Mouse (Mus musculus) intestine, embryonic 15.5 days (tissue): ENCODE data around the gene Gm14440. TPM values are rescaled to one million over a fixed set of nuclear protein-coding genes. Genes with fewer than 3 reads are reported as not detected.
"Not testable (repeated sequence)": the region's sequence is repeated elsewhere in the genome, so short reads cannot be mapped to it uniquely, and the experiment has no call there.

ENCODE experiments used
- ATAC-seq: fragments of 200-750 bp; cut with Nextera tagmentation; 2 replicates; pipeline ENCODE4 v1.8.0; 2017; ENCODE audit warnings: moderate TSS enrichment, moderate library complexity
- H3K27ac ChIP-seq: fragments of 300-500 bp; sonication (generic); 2 replicates; pipeline ENCODE4 v1.5.1; 2015; ENCODE audit warnings: mild to moderate bottlenecking, inconsistent platforms
- H3K27me3 ChIP-seq: fragments of 300-500 bp; sonication (generic); replicated peaks from 2 replicates; pipeline ENCODE4 v1.6.1; 2015; ENCODE audit warnings: inconsistent platforms
- H3K36me3 ChIP-seq: fragments of 300-500 bp; sonication (generic); 2 replicates; pipeline ENCODE4 v1.6.1; 2015; ENCODE audit warnings: inconsistent platforms
- H3K4me1 ChIP-seq: fragments of 300-500 bp; sonication (generic); replicated peaks from 2 replicates; pipeline ENCODE4 v1.6.1; 2015; ENCODE audit warnings: inconsistent platforms
- H3K4me2 ChIP-seq: fragments of 300-500 bp; sonication (generic); replicated peaks from 2 replicates; pipeline ENCODE4 v1.6.1; 2015; ENCODE audit warnings: mild to moderate bottlenecking, inconsistent platforms
- H3K4me3 ChIP-seq: fragments of 300-500 bp; sonication (generic); replicated peaks from 2 replicates; pipeline ENCODE4 v1.5.1; 2015; ENCODE audit warnings: inconsistent platforms
- H3K9ac ChIP-seq: fragments of 300-500 bp; sonication (generic); 2 replicates; pipeline ENCODE4 v1.6.1; 2015; ENCODE audit warnings: inconsistent platforms
- H3K9me3 ChIP-seq: fragments of 300-500 bp; sonication (generic); 2 replicates; pipeline ENCODE4 v1.6.1; 2016; ENCODE audit warnings: inconsistent platforms
- WGBS: fragments of 180-500 bp; shearing (Covaris S2); methylation state at CpG from one replicate; pipeline ENCODE4 v1.1.7; 2015; 5-methylcytosine and 5-hydroxymethylcytosine counted together
- polyA plus RNA-seq: library from polyadenylated mRNA; unstranded; fragments of >200 nt; fragmentation: Nextera tagmentation; extraction: Ambion mirVana; gene quantifications from 2 replicates; pipeline ENCODE4 v1.2.1, GENCODE M21; 2015

The Gm14440 gene
- 3.1 TPM in 1 of 2 replicates, not detected in the other for polyA plus RNA-seq

GRCm38 (mm10) chr2:175274825-175275224 lies at the start of gene Gm14440:
TSS of gene Gm14440 (plus strand) at chr2:175275125.
- H3K4me1 ChIP-seq, H3K4me2 ChIP-seq, H3K27ac ChIP-seq, H3K9ac ChIP-seq, H3K9me3 ChIP-seq, ATAC-seq, H3K4me3 ChIP-seq, H3K36me3 ChIP-seq, H3K27me3 ChIP-seq: not testable (repeated sequence)
- no CpG with 5 or more reads among the region's 6 CpGs for WGBS

Other genes starting within 250 kb of the Gm14440 start
- gene Gm14393, start 207.3 kb upstream of the Gm14440 start, polyA plus RNA-seq: 0.85 TPM in 1 of 2 replicates, not detected in the other
- gene Gm14399, start 133.1 kb upstream of the Gm14440 start, polyA plus RNA-seq: 3.9 and 5.1 TPM in 2 replicates
- 0.53 and 0.59 TPM in 2 replicates for gene Gm14443, start 99.3 kb upstream of the Gm14440 start, polyA plus RNA-seq
- 5.4 and 5.8 TPM in 2 replicates for gene Gm14391, start 68.2 kb upstream of the Gm14440 start, polyA plus RNA-seq
- gene Gm4631, start 63.1 kb downstream of the Gm14440 start, polyA plus RNA-seq: 14.5 and 14.9 TPM in 2 replicates
- gene Zfp968, start 97.3 kb downstream of the Gm14440 start, polyA plus RNA-seq: 5.8 and 6.4 TPM in 2 replicates
- gene Gm4724, start 160.7 kb downstream of the Gm14440 start, polyA plus RNA-seq: 8.6 and 8.8 TPM in 2 replicates
- 7.5 and 7.6 TPM in 2 replicates for gene Zfp965, start 194.9 kb downstream of the Gm14440 start, polyA plus RNA-seq